Mouse (Mus musculus) 416B (cell line): ENCODE results near the gene Olfr1115.
"Not testable (repeated sequence)": the region's sequence is repeated elsewhere in the genome, so short reads cannot be mapped to it uniquely, and the experiment has no call there.

Experiments
- DNase-seq: peaks from one replicate; pipeline ENCODE4 v3.0.0; 2011; ENCODE audit warnings: low read depth

Gene Olfr1115

DNA sequence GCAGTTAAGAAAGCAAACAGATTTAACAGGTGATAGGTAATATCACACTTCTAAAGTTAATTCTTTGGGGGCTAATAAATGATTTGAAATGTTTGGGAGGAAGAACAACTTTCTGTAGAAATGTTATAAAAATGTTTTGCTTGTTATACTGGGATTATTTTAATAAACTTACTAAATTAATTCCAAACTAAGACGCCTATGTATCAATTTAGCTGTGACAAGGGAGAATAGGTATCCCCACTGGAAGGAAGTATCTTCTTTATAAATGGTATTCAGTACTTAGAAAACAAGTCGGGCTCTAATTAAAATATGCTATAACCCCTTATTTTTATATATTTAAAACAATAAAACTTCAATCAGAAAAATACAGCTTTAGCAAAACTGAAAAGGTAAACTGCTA lies at the start of gene Olfr1115:
Gene Olfr1115 (plus strand): TSS at position 301 of the 400 bp plus-strand sequence.
- DNase-seq = no peak

DNA sequence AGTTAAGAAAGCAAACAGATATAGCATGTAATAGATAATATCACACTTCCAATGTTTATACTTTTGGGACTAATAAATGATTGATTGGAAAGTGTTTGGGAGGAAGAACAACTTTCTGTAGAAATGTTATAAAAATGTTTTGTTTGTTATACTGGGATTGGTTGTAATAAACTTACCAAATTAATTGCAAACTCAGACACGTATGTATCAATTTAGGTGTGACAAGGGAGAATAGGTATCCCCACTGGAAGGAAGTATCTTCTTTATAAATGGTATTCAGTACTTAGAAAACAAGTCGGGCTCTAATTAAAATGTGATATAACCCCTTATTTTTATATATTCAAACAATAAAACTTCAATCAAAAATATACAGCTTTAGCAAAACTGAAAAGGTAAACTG lies 39.1 kb upstream of the Olfr1115 start, which contains the start of gene Olfr1113:
Gene Olfr1113 (plus strand): TSS at position 301 of the 400 bp plus-strand sequence.
- DNase-seq = no peak

DNA sequence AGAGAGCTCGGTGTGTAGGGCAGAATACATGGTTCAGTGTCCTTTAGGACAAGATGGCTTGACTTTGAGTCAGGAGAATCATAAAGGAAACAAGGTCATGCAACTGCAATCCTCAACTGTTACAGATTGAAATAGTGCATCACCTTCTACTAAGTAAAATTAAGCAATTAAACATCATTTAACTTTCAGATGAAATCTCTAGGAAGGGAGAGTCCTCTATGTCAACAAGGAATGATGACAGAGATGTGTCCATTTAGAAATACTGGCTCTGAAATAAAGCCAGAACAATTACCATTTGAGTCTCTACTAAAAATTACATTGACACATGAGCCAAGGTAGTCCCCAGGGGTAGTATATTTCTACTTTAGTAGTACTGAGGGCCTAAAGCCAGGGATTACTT lies 19.4 kb downstream of the Olfr1115 start, which contains the start of gene Olfr1116:
Gene Olfr1116 (plus strand): TSS at position 301 of the 400 bp plus-strand sequence.
- DNase-seq = no peak

DNA sequence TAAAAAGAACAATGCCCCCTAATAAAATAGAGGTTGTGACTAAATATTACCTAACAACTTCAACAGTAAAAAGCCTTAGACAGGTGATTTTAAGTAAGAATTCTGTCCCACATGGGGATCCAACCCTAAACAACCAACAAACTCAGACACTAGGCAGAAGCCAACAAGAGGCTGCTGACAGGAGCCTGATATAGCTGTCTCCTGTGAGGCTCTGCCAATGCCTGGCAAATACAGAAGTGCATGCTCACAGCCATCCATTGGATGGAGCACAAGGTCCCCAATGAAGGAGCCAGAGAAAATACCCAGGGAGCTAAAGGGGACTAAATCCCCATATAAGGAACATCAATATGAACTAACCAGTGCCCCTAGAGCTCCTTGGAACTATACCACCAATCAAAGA lies 46.2 kb downstream of the Olfr1115 start:
- not testable (repeated sequence) for DNase-seq
